ENCODE assay signal across 25 mouse cellular contexts in genomic region chr12:85521101-85521500, GRCm38 (mm10). TPM values are rescaled to one million over a fixed set of nuclear protein-coding genes. Genes with fewer than 3 reads are reported as not detected.
DNase-seq lines count a peak whose midpoint lies in the region; ATAC-seq and TF ChIP-seq lines count a peak whose summit lies in the region.
"Had no signal": no experiment of that assay in that cellular context is flagged by ENCODE, and none has a peak within 500 bp of the region (broad histone marks: within the 10 kb centered on the region; RNA-seq: fewer than 3 reads in every experiment).

No protein-coding gene starts in this region.

- TF ChIP-seq POLR2A in kidney, adult 2 months (IDR thresholded peaks at IDR 0.05; ENCODE audit: low read depth, low read length), result no peak

- no peak overlapping the region for H3K9ac ChIP-seq in kidney, embryonic 15.5 days
- H3K9ac ChIP-seq in midbrain, postnatal 0 days (replicated peaks; ENCODE audit: low read length, poor library complexity, severe bottlenecking), result no peak overlapping the region
- H3K9ac ChIP-seq: embryonic facial prominence, embryonic 13.5 days; embryonic facial prominence, embryonic 15.5 days; forebrain, embryonic 13.5 days; forebrain, embryonic 15.5 days; forebrain, postnatal 0 days had no signal

- H3K27ac ChIP-seq in kidney, embryonic 15.5 days, result no peak overlapping the region
- H3K27ac ChIP-seq in kidney, adult 2 months (ENCODE audit: insufficient read depth, low read depth, low read length), result no peak overlapping the region
- H3K27ac ChIP-seq in midbrain, embryonic 10.5 days (replicated peaks), result 0 out of 2 replicates have a peak overlapping the region, but pooled peaks have one; percentile 6
- no peak overlapping the region for H3K27ac ChIP-seq in midbrain, postnatal 0 days (ENCODE audit: low read depth, low read length)
- H3K27ac ChIP-seq: embryonic facial prominence, embryonic 13.5 days; embryonic facial prominence, embryonic 15.5 days; forebrain, embryonic 13.5 days; forebrain, embryonic 15.5 days had no signal

- no peaks in the 10 kb centered on the region for H3K9me3 ChIP-seq in kidney, embryonic 15.5 days (replicated peaks)
- H3K9me3 ChIP-seq in midbrain, embryonic 10.5 days (replicated peaks), result no peaks in the 10 kb centered on the region
- no peaks in the 10 kb centered on the region for H3K9me3 ChIP-seq in midbrain, postnatal 0 days (ENCODE audit: low read length)
- H3K9me3 ChIP-seq: embryonic facial prominence, embryonic 13.5 days; embryonic facial prominence, embryonic 15.5 days; forebrain, embryonic 13.5 days; forebrain, embryonic 15.5 days; G1E had no signal

- WGBS in kidney, embryonic 15.5 days, result 87% methylated on average over 6 of the region's 6 CpGs
- WGBS in kidney, adult 2 months, result 96% methylated on average over 6 of the region's 6 CpGs
- WGBS in midbrain, embryonic 10.5 days, result 81% methylated on average over 6 of the region's 6 CpGs
- 82% methylated on average over 6 of the region's 6 CpGs for WGBS in midbrain, postnatal 0 days

- no peak for TF ChIP-seq CTCF in kidney, adult 2 months (conservative IDR thresholded peaks at IDR 0.05; ENCODE audit: insufficient read depth, insufficient read length, low read depth, low read length)
- TF ChIP-seq CTCF in midbrain, postnatal 0 days (IDR thresholded peaks at IDR 0.05), result no peak

- no peak overlapping the region for H3K4me3 ChIP-seq in kidney, embryonic 15.5 days (replicated peaks)
- H3K4me3 ChIP-seq in kidney, adult 2 months (ENCODE audit: insufficient read depth, low read depth, low read length), result no peak overlapping the region
- H3K4me3 ChIP-seq in midbrain, embryonic 10.5 days, result no peak overlapping the region
- no peak overlapping the region for H3K4me3 ChIP-seq in midbrain, postnatal 0 days (ENCODE audit: low read depth, low read length)
- H3K4me3 ChIP-seq: embryonic facial prominence, embryonic 13.5 days; embryonic facial prominence, embryonic 15.5 days; erythroblast, embryonic 14.5 days; forebrain, embryonic 13.5 days; forebrain, embryonic 15.5 days had no signal

- H3K27me3 ChIP-seq in kidney, embryonic 15.5 days, result no peaks in the 10 kb centered on the region
- no peaks in the 10 kb centered on the region for H3K27me3 ChIP-seq in kidney, adult 2 months (replicated peaks; ENCODE audit: control insufficient read depth, insufficient read depth, low read length)
- no peaks in the 10 kb centered on the region for H3K27me3 ChIP-seq in midbrain, embryonic 10.5 days (ENCODE audit: low read depth, poor library complexity, severe bottlenecking)
- no peaks in the 10 kb centered on the region for H3K27me3 ChIP-seq in midbrain, postnatal 0 days (ENCODE audit: insufficient read depth, low read length)
- H3K27me3 ChIP-seq: CH12.LX; embryonic facial prominence, embryonic 13.5 days; embryonic facial prominence, embryonic 15.5 days; forebrain, embryonic 13.5 days; forebrain, embryonic 15.5 days; Patski had no signal

- H3K4me2 ChIP-seq in kidney, embryonic 15.5 days, result no peak overlapping the region
- H3K4me2 ChIP-seq in midbrain, postnatal 0 days (ENCODE audit: low read depth, low read length, poor library complexity, severe bottlenecking), result no peak overlapping the region
- H3K4me2 ChIP-seq: embryonic facial prominence, embryonic 13.5 days; embryonic facial prominence, embryonic 15.5 days; forebrain, embryonic 13.5 days; forebrain, embryonic 15.5 days had no signal

- ATAC-seq in kidney, embryonic 15.5 days (replicated peaks; ENCODE audit: low FRiP score), result 0 out of 2 replicates have a peak, but pooled peaks have one; percentile 33
- ATAC-seq in midbrain, postnatal 0 days (ENCODE audit: low FRiP score), result no peak
- ATAC-seq: activated CD4-positive, CD25-positive, alpha-beta regulatory T cell, adult 4 months; CD4-positive, CD25-positive, alpha-beta regulatory T cell, adult 4 months; forebrain, embryonic 13.5 days; forebrain, embryonic 15.5 days; forebrain, postnatal 0 days; Patski had no signal

- DNase-seq in heart, adult 11 months, result peak; percentile 81
- DNase-seq in heart, adult 18-20 months, result no peak
- no peak for DNase-seq in kidney, adult 2 months
- DNase-seq in midbrain, embryonic 10.5 days (ENCODE audit: low spot score), result no peak
- no peak for DNase-seq in midbrain, postnatal 0 days (ENCODE audit: low spot score)
- DNase-seq in retina, postnatal 1 day, result peak; percentile 60
- DNase-seq in adrenal gland, postnatal 4 days (ENCODE audit: low spot score in 2 of 2), result no peak
- DNase-seq: adrenal gland, adult 8-10 months; B cell, adult 2 months; cerebellum, adult 11 months; cerebellum, adult 2 months; cerebellum, adult 9-10 months; cerebellum, postnatal 25 days; forebrain, postnatal 0 days had no signal

- H3K36me3 ChIP-seq in kidney, embryonic 15.5 days, result no peaks in the 10 kb centered on the region
- no peaks in the 10 kb centered on the region for H3K36me3 ChIP-seq in kidney, adult 2 months (ENCODE audit: control insufficient read depth, insufficient read depth, low read length)
- no peaks in the 10 kb centered on the region for H3K36me3 ChIP-seq in midbrain, embryonic 10.5 days
- no peaks in the 10 kb centered on the region for H3K36me3 ChIP-seq in midbrain, postnatal 0 days (ENCODE audit: insufficient read depth, low read length)
- H3K36me3 ChIP-seq: embryonic facial prominence, embryonic 13.5 days; embryonic facial prominence, embryonic 15.5 days; forebrain, embryonic 15.5 days; G1E had no signal

- peaks cover 24% of the 10 kb centered on the region for H3K4me1 ChIP-seq in kidney, embryonic 15.5 days
- 0 out of 2 replicates have a peak, but pooled peaks cover 3% of the 10 kb centered on the region for H3K4me1 ChIP-seq in kidney, adult 2 months (ENCODE audit: control insufficient read depth, insufficient read depth, low read length)
- H3K4me1 ChIP-seq in midbrain, embryonic 10.5 days, result peaks cover 30% of the 10 kb centered on the region
- no peaks in the 10 kb centered on the region for H3K4me1 ChIP-seq in midbrain, postnatal 0 days (ENCODE audit: insufficient read depth, low read length)

RNA-seq across cellular contexts. Expression of gene Fos, which starts 47.4 kb away (rescaled TPM):
- total RNA-seq in heart, adult 18-20 months (2021), result 1 to 10 TPM; 2.1 to 5.4 TPM
- 3.5 and 3.8 TPM in 2 replicates for polyA plus RNA-seq in kidney, embryonic 15.5 days (2015; fragmentation: Nextera tagmentation; extraction: Ambion mirVana)
- polyA plus RNA-seq in kidney, adult 2 months (2012; rRNA removed), result 1.2 and 1.3 TPM in 2 replicates
- polyA plus RNA-seq in midbrain, embryonic 10.5 days (2016; fragmentation: Nextera tagmentation; extraction: Ambion mirVana), result 0.54 and 1.1 TPM in 2 replicates
- 9.7 and 14.6 TPM in 2 replicates for total RNA-seq in midbrain, postnatal 0 days (2014; rRNA removed)
- 7.3 and 10.0 TPM in 2 replicates for polyA plus RNA-seq in midbrain, postnatal 0 days (2015; fragmentation: Nextera tagmentation; extraction: Ambion mirVana)
- 1 to 10 TPM; 6.5 to 8.3 TPM for total RNA-seq in adrenal gland, postnatal 4 days (2021)

Comparison
In these comparisons a context has a peak if more than half of its experiments do, and no peak if none do; other contexts are left out.
1. DNase-seq: peak in heart, adult 11 months (single experiment) and retina, postnatal 1 day (single experiment); none in heart, adult 18-20 months (0 of 2), kidney, adult 2 months (single experiment), midbrain, embryonic 10.5 days (single experiment), midbrain, postnatal 0 days (single experiment) and adrenal gland, postnatal 4 days (0 of 2).